Mouse (Mus musculus) megakaryocyte progenitor cell, adult 5-6 weeks (primary cell): ENCODE data around the gene Nhlrc2. TPM values are rescaled to one million over a fixed set of nuclear protein-coding genes. Genes with fewer than 3 reads are reported as not detected.

Experiments
- ATAC-seq: replicated peaks from 2 replicates; pipeline ENCODE4 v1.8.0; 2016; ENCODE audit warnings: mild to moderate bottlenecking, moderate TSS enrichment, inconsistent platforms; ENCODE audit not compliant: poor library complexity
- total RNA-seq, 2 experiments: library from RNA; stranded (forward) in 1 of 2; stranded (reverse) in 1 of 2; fragments of 157-497, 149-512 nt in 1 of 2; fragments of 200-1000 nt in 1 of 2; gene quantifications; 2 replicates each; pipeline versions ENCODE4 v1.2.3 to v1.2.4; 2015 to 2017

Gene Nhlrc2
- total RNA-seq, 2 experiments from 2014 or later, result 11.9 to 15.7 TPM

DNA sequence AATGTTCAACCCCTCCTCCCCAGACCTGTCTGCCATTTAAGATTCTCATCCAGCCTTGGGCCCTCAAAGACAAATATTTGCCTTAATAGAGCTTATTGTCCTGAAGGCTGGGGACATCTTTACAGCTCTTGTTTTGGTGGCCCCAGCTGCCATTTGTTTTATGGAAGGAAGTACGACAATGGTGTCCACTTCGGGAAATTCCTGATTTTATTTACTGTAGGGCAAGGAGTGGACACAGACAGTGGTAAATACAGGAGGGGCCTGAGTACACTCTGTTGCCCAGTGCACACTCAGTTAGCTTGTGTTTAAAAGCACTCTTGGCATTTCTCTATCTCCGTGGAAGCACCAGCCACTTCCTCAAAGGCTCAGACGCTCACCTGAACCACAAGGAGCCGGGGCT lies 66.1 kb downstream of the Nhlrc2 start:
- no peak for ATAC-seq

DNA sequence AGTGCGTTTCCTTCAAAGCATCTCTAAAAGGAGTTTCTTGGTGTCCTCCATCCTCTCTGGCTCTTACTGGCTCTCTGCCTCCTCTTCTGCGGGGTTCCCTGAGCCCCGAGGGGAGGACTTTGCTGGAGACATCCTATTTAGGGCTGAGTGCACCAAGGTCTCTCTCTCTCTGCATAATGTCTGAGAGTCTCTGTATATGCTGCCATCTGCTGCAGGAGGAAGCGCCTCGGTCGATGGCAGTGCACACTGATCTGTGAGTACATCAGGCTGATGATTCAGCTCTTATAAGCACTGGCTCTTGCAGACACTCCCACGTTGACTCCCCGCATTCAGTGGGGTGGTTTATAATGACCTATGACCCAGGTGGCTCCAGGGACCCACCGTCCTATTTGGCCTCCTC lies 70.8 kb downstream of the Nhlrc2 start:
- no peak for ATAC-seq

DNA sequence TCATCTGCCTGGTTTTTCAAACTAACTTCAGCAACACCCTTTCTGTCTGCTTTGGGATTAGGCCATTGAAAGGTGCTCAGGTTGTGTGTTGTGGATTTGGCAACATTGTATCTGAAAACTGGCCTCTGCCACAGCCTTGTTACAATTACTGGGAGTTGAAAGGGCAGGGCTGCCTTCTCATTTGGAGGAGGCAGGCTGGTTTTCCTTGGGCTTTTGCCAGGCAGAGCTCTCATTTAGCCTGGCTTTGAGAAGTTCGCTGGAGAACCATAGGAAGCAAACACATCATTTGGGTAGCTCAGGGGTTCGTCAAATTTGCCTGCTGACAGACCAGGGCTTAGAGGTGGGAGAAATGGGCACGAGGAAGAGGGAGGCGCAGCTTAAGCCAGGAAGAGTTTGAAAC lies 71.5 kb downstream of the Nhlrc2 start:
- no peak for ATAC-seq

DNA sequence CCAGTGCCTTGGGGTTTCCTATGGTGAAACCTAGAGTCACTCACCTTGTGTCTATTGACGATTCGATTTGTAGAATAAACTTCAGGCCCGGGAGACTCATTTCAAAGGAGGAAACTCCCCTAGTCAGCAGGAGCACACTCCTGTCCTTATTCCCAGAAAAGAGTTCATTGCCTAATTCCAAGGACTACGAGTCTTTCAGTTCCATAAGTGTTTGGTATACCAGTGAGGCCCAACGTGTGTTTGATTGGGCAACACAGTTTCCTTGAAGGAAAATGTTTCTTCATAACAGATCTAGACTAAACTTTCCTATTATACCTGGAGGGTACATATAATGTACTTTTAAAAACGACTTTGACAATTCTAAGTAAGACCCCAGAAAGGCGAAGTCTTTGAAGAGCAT lies 73.8 kb downstream of the Nhlrc2 start:
- ATAC-seq, result no peak

DNA sequence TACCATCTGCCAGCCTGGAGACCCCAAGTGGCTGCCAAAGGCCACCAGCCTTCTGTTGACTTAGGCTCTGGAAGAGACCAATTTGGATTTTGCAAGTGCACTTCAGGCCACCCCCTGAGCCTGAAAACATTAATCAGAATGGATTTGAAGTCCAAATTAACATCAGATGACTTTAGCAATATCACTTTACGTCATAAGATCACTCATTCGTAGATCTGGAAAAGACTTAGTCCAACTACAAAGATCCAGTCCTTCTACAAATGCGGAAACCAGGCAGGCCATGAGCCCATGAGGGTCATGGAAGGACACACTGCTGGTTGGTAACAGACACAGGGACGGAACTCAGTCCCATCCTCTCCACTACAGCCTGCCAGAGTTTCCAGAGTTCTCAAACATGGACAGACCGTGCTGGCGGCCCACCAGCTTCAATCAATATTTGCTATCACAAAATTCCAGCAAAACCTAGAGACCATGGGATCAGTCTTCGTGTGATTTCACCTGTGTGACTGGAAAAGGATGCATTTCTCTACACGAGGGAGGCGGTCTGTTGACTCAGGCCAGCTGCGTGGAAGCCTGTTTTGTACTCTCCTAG lies 79.9 kb downstream of the Nhlrc2 start:
- ATAC-seq, result no peak

DNA sequence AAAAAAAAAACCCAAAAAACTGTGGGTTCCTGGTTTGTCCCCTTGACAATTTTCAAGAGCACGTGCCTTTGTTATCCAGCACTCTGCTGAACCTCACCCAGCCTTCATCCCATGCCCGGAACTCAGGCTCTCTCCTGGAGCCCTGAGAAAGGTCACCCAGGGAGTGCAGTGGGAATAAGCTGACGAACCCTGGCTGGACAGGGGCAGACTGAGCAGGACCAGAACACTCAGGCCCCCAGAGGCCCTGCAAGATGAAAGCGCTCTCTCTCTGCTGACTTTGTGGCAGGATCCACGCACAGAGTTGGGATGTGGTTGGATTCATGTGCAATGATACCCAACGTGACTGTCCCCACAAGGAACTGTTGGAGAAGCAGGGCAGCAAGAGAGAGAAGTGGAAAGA lies 81.6 kb downstream of the Nhlrc2 start:
- ATAC-seq, result no peak

DNA sequence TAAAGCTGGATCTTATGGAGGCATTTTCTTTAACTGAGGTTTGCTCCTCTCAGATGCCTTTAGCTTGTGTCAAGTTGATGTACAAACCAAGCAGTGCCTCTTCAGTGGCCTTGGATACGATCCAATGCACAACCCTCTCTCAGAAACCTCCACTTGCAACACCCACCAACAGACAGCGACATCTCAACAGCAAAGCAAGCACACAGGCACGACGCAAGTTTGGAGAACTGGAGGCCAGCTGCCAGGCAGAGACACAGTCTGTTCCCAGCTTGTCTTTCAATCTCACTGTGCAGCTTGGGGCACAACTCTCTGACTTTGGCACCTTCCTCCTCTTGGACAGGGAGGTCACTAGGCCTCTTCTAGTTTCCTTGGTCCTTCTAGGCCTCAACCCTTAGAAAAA lies 83.0 kb downstream of the Nhlrc2 start:
- no peak for ATAC-seq

DNA sequence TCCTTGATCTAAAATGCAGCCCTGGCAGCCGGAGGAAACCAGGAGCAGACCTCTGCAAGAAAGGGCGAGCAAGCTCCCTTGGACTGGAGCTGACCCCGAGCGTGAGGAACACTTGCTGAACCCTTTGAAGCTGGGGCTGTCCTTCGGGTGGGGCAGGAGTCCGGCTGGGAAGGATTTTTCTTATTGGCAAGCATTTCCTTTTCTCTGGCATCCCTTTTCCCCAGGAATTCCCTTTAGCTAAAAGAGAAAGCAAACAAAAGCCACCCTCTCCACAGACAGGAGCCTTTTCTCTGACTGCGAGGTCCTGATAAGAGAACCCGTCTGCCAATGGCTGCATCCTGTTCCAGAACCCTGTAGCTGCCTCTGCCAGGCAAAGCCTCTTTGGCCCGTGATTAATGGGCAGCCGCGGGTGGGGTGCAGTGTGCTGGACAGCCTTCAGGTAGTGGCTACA lies 83.4 kb downstream of the Nhlrc2 start:
- no peak for ATAC-seq

DNA sequence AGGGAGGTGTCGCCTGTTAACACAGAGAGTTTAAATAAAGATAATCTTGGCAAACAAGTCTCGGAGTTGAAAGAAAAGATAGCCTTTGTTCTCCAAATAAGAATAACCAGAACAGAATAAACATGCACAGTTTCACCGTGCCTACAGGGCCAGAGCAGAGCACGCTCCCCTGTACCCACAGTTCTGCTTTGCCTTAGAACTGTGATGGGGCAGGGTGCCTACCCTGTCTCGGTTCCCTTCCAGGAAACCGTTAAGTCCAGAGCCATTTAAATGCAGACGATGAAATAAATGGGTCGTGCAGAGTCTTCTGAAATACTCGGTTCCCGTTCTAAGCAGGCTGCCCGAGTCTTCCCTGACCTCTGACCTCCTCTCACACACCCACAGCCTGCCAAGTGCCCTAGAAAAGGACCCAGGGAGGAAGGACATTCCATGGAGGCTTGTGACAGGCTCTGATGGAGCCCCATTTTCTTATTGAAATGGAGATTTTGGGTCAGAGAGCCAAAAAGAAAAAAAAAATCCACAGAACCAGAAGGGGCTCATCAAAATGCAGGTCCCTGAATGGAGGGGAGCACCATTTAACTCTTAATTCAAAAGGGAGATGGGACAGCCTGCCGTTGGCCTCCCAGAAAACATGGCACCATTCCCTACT lies 89.1 kb downstream of the Nhlrc2 start:
- no peak for ATAC-seq

DNA sequence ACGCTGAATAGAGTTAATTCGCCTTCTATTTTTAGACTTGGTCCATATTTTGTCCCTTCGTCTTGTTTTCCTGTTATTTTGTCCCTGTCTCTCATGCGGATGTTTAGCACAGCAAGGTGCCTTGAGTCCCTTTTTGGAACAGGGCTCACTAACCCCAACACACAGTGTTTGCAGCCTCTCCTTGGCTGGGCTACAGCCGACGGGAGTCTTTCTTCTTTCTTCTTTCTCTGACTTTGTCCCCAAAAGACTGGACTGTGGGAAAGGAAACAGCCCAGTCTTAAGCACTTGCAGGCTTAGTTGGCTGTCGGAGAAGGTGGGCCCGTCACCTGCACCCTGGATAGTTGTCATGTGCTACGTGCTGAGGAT lies 89.6 kb downstream of the Nhlrc2 start:
- ATAC-seq, result no peak

DNA sequence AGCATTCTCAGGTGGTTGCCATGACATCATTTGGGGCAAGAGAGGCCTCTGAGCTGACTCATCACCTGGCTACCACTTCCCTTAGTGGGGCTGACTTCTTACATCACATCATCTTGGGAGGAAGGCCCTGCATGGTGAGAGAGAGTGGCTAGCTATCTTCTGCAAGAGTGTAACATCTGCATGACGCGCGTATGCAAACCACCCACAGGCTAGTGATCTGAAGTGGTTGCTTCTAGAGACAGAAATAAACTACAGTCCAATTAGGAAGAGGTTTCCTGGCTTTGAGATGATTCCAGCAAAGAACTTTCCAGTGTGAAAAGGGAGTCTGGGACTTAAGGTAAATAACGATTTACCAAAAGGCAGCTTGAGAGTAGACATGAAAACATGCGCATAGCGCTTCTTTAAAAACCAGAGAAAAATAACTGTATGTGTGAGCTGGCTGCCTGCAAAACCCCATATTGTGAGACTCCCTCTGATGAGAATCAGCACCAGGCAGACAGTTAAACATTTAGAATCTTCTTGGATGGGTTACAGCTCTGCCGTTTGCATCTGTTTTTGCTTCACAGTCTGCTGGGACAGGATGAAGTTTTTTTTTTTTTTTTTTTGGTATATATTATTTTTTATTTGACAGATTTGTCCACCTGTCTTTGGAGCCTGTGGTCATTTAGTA lies 99.5 kb downstream of the Nhlrc2 start:
- no peak for ATAC-seq

DNA sequence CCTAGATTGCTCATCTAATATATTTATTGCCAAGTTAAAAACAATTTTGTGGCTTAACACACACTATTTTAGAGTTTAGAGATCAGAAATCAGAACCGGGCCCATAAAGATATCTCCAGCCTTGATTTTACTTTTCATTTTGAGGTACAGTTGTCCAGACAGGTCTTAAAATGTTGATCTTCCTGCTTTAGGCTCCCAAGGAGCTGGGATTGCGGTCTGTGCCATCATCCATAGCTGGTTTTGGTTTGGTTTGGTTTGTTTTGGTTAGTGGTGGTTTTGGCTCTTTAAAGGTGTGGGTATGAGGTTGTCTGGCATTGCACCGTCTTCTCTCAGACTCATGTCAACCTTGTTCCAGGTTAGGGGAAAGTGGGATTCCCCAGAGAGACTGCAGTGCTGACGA lies 103.2 kb downstream of the Nhlrc2 start:
- no peak for ATAC-seq

DNA sequence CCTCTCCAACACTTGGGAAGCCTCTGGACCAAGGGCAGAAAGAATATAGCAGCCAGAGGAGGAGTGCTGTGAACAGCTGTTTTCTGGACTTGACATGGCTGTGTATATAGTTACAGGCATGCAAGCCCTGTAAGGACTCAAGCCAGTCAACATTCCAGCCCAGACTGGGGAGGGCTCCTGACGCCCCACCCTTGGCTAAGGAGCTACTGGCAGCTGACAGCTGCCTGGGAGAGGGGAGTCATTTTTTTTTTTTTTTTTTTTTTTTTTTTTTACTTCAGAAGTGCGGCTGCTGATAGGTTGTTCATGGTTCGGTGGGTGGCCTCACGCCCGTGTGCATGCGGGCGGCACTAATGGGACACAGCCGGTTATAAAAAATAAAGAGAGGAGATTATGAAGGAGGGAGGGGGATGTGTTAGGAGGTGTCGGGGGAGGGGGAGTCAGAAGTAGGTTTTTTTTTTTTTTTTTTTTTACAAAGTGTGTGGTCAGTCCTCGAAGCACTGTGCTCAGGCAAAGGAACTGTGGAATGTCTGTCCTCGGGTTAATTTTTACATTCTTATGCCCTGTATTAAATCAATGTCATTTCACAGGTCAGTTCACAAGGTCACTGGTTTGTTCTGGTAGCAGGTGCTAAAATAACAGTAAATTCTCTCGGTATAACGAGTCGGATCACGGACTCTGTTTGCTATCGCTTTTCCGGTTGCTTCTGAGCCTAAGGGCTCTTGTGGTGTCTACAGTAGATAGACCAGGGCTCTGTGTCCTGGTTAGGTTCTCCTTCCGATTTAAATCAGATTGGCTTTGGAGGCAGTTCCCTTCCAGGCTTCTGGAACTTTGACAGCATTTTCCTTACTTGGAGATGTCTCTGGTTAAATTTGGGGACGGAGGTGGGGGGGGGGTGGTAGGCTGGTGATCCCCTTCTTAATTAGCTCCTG lies 104.2 kb downstream of the Nhlrc2 start:
- no peak for ATAC-seq

Other genes with a start within 250 kb of the Nhlrc2 start
- gene Nrap, start 158.2 kb upstream of the Nhlrc2 start, total RNA-seq (2015), result 0.39 TPM in 1 of 2 replicates, not detected in the other
- gene Nrap, start 158.2 kb upstream of the Nhlrc2 start, total RNA-seq (2017), result 0.46 and 1.6 TPM in 2 replicates
- gene Casp7, start 151.1 kb upstream of the Nhlrc2 start, total RNA-seq (2015), result 65.7 and 71.0 TPM in 2 replicates
- 48.4 and 53.7 TPM in 2 replicates for gene Casp7, start 151.1 kb upstream of the Nhlrc2 start, total RNA-seq (2017)
- not detected in 2 replicates for gene Plekhs1, start 86.6 kb upstream of the Nhlrc2 start, total RNA-seq (2015)
- not detected in 2 replicates for gene Plekhs1, start 86.6 kb upstream of the Nhlrc2 start, total RNA-seq (2017)
- gene Dclre1a, start within 50 bp of the Nhlrc2 start, total RNA-seq (2015), result 31.1 and 37.3 TPM in 2 replicates
- gene Dclre1a, start within 50 bp of the Nhlrc2 start, total RNA-seq (2017), result 21.2 and 25.6 TPM in 2 replicates
- gene Adrb1, start 173.9 kb downstream of the Nhlrc2 start, total RNA-seq (2015), result not detected in 2 replicates
- 0.04 TPM in 1 of 2 replicates, not detected in the other for gene Adrb1, start 173.9 kb downstream of the Nhlrc2 start, total RNA-seq (2017)